Mouse (Mus musculus) activated CD4-positive, CD25-positive, alpha-beta regulatory T cell, adult 4 months (primary cell): ENCODE measurements around the gene Lbh. TPM values are rescaled to one million over a fixed set of nuclear protein-coding genes. Genes with fewer than 3 reads are reported as not detected.
A peak's percentile ranks its signal among the peaks of the same experiment; 100 is the strongest.

Experiments
- ATAC-seq: one replicate; pipeline ENCODE4 v1.8.0; 2017
- polyA plus RNA-seq, 2 experiments: library from polyadenylated mRNA; unstranded; fragments of 100-300 nt; shearing (Covaris generic); gene quantifications; one replicate each; pipeline ENCODE4 v1.2.1; 2017

Lbh gene
- polyA plus RNA-seq, 2 experiments from 2014 or later, result 24.2 to 29.3 TPM

DNA sequence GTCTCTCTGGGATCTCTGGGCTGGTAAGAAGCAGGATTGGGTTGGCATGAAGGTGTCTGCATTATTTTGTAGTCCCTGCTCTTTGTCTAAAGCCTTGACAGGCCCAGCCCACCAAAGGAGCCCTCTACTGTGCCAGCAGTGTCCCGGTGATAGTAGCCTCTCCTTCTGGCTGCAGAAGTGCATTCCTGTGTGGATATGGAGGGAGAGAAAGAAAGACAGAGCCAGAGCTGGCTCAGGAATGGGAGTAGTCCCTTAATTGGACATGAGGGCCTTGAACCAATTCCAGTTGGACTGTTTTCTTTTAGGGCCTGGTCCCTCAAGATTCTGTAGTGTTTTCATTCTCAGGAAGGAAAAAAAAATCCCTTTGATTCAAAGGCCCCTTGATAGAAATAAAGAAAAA lies 6.4 kb upstream of the Lbh start:
- ATAC-seq, result no peak

DNA sequence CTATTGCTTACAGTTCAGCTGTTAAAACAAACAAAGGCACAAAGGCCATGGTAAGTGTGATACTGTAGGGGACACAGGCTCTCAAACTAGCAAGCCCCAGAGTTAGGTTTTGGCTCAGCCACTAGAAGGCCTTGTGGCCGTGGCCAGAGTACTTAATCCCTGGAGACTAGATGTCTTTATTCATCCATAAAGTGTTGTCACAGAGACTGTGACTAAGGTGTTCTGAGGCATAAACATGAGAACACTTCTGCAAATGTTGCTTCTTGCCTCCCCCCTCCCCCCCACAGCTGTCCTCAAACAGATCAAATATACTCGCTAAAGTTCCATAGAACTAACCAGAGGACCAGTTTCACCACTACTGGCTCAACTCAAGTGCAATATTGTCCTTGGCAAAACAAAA lies 4.0 kb upstream of the Lbh start:
- no peak for ATAC-seq

DNA sequence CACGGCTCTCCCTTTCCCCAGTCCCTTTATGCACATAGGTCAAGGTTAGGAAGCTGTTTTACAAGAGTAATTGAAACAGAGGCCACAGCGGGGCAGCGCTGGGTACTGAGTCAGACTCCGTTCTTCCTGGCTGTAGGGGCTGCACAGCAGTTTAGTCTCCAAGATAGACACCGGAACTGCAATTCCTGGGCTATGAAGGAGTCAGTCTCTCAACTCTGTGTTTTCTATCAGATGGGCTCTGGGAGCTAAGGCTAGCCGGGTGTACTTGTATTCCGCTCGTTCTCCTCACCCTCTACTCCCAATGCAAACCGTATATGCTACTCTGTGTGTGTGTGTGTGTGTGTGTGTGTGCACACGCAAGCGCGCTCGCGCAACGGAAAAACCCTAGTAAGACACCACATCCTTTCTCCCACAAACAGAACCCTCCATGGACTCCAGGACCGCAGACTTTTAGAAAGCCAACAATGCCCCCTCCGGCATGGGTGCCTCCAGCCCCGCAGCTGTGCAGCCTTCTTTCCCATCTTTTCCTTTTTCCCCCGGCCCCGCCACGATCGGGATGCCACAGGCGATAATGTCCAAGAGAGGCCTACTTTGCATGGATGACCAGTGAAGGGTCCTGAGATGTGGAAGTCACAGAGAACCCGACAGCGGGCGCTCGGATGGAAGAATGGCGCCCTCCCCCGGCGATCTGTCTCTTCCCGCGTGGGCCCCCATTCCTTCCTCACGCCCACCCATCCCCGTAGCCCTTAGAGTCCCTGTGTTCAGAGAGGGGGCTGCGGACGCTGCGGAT lies 669 bp upstream of the Lbh start:
- peak; percentile 44 for ATAC-seq

GRCm38 (mm10) chr17:72918571-72919541 lies 751 bp downstream of the Lbh start:
- peak; percentile 58 for ATAC-seq

DNA sequence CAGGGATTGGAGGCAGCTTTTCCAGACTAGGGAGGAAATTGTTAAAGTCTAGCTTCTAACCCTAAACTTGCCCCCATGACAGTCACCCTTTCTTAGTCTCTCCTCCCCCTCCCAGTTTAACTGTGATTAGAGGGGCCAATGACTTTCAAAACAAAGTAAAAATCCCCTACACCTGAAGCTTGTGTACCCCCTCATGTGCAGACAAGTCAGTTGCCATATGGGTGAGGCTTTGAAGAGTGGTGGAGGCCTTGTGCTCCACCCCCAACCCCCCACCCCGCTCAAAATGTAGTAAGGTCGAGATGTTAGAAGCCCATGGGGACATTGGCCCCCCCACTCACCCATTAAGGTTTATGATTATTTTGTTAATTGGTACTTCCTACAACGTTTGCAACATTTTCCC lies 1.5 kb downstream of the Lbh start:
- ATAC-seq, result no peak

DNA sequence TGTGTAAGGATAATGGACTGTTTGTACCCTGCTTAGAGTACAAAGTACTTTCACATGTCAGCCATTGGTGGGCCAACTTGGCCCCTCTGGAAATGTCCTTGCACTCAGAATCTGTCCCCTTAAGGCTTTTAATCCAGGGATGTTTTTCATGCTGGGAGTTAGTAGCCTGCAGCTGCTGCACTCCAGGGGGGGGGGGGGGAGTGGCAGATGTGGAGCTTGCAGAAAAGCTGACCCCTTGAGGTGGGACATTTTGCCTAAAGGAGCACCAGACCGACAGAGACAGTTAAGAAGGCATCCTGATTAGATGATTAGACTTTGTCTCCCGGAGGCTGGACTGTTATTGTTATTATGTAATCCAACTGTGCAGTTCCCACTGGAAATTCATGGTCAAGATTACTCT lies 2.3 kb downstream of the Lbh start:
- no peak for ATAC-seq

GRCm38 (mm10) chr17:72920971-72921370 lies 2.9 kb downstream of the Lbh start:
- ATAC-seq, result no peak

GRCm38 (mm10) chr17:72922206-72922605 lies 4.1 kb downstream of the Lbh start:
- ATAC-seq, result no peak

DNA sequence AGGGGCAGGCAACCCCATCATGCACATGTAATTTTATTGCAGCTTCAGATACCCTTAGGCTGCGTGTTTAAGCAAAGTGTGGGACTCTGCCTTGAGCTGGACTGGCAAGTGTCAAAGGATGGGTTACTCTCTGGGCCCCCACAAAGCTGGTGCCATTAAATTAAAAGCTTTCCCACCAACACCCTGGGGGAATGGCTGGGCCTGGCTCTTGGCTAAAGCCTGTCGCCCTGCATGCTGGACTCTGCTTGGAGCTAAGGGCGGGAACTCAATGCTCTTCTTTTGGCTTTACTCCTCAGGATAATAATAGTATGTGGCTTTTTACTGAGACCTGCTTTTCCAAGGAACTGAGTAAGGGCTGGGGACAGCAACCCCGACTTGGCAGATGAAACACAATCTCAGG lies 5.2 kb downstream of the Lbh start:
- ATAC-seq, result no peak

DNA sequence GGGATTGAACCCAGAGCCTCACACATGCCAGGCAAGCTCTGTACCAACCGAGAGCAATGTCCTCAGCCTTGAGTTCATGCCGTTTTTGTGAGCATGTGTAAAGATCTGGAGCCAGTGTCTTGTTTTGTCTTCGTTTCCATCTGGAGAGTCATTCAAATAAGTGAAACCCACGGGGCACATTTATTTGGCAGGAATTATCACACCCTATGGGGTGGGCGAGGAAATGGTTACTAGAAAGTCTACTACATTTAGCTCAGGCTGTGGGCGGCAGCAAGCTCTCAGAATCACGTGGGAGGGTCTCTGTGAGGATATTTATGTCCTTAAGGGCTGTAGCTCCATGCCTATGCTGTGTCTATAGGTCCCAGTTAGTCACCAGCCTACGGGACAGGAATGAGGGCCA lies 6.2 kb downstream of the Lbh start:
- no peak for ATAC-seq

DNA sequence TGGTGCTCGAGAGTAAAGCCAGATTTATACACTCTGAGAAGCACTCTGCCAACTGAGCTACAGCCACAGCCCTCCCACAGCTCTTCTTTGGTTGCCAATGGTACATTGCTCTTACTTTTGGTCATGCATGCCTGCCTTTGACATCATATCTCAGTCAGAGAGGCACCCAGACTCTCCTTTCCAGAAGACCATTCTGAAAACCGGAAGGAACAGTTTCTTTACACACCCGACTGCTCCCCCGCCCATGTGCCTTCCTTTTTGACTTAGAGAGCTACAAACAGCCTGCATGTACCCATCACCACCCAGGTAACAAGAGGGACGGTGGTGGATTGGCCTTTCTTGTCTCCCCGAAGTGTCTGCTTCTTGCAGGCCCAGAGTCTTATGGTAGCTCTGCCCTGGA lies 7.0 kb downstream of the Lbh start:
- ATAC-seq, result peak; percentile 37

- no peak for ATAC-seq
Measured at GRCm38 (mm10) chr17:72925804-72926617, 7.9 kb downstream of the Lbh start.

DNA sequence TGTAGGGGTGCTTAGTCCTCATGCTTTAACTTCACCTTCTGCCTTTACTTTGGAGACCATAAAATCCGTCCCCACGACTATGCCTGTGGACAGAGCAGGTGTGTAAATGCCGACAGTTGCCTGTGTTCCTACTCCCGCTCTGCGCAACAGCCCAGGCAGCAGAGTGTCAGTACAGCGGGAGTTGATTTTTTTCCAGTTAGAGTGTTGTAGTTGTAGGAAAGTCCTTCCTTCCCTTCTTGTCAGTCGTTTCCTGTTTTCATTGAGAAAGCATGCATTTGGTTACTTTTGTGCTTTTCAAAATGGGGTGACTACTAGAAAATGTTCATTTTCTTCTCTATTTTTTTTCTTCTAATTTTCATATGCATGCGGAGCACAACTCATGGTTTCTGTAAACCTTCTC lies 8.9 kb downstream of the Lbh start:
- no peak for ATAC-seq

DNA sequence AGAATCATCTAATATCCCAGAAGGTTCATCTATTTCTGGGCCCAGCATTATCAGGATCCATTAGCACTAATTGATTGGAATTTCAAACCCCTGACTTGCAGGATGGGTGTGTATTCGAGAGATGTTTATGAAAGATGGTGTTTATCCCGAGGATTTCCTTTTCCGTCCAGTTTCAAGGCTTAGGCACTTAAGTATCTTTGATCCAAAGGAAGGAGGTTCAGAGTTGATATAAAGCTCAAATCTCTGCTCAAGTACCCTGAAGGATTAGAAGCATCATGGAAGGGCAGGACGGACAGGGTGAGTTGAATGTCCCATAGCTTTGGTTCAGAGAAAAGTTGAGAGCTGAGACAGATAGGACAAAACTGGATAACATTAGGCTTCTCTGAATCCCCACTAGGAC lies 15.0 kb downstream of the Lbh start:
- no peak for ATAC-seq

GRCm38 (mm10) chr17:72934146-72934545 lies 16.0 kb downstream of the Lbh start:
- ATAC-seq, result peak; percentile 71

GRCm38 (mm10) chr17:72934653-72935052 lies 16.5 kb downstream of the Lbh start:
- no peak for ATAC-seq

GRCm38 (mm10) chr17:72935921-72936320 lies 17.8 kb downstream of the Lbh start:
- ATAC-seq, result peak; percentile 12

DNA sequence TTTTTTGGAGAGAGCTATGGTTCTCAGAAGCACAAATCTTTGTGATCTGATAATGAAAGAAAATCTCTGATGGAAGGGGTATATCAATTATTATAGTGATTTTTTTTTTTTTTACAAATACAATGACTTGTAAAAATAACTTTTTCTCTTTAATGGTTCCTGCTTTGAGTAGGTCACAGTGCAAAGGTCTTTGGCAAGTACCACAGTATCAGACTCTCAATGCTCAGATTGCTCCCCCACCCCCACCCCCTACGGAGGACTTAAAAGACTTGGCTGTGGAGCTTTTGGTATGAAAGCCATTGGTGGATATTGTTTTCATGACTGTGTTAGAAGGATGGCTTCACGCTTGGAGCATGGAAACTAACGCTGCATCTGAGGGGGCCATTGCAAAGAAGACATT lies 18.2 kb downstream of the Lbh start:
- no peak for ATAC-seq

DNA sequence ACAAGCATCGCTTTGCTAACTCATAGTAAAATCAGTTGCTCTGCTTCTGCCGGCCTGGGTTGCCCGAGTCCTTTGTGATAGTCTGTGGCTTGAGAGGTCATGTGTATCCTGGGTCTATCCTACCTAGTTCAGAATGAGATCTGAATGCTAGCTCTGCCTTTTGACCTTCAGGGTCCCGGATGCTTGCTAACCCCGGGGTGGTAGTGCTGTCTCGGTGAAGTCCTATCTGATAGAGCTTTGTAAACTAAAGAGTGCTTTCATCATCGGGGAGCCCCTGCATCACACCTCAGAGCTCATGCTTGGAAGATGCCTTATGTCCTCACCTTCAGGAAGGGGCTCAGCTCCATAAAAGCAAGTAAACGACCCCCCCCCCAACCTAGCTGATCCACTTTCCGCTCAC lies 19.1 kb downstream of the Lbh start:
- peak; percentile 10 for ATAC-seq

- no peak for ATAC-seq
Measured at GRCm38 (mm10) chr17:72938026-72938795, 20.1 kb downstream of the Lbh start.

DNA sequence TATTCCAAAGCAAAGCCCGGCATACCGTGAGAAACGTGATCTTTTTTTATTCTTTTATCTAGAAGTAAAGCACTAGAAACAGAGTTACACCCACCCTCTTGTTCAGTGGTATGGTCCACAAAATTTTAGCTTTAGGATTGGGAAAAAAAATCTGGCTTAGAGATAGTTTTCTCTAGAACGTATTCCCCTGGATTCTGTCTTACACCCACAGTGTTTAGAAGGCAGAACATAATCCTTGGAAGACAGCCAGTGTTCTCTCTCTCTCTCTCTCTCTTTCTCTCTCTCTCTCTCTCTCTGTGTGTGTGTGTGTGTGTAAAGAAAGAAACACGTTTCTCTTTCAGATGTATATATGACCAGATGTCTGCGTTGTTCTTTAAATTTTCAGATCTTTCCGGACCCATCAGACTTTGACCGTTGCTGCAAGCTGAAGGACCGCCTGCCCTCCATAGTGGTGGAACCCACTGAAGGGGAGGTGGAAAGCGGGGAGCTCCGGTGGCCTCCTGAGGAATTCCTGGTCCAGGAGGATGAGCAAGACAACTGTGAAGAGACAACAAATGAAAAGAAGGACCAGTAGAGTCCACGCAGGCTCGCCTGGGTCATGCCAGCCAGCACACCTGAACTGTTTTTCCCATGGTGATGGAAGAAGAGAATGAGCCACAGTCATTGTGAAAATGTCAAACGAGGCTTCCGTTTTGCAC lies 20.9 kb downstream of the Lbh start:
- ATAC-seq, result no peak

DNA sequence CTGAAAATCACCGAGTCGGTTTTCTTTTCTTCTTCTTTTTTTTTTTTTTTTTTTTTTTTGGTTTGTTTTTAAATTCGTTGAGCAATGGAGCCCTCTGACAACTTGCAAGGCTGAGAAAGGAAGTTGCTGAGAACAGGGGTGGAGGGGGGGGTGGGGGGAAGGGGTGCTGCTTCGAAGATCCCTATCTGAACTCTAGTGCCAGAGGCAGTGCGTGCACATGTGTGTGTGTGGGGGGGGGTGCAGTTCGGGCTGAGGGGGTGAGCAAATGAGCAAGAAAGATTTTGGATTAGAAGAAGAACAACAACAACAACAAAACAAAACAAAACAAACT lies 21.4 kb downstream of the Lbh start:
- peak; percentile 57 for ATAC-seq
